Mouse (Mus musculus): ENCODE data around the gene Slc25a29. TPM values are rescaled to one million over a fixed set of nuclear protein-coding genes. Genes with fewer than 3 reads are reported as not detected.

The Slc25a29 gene
- polyA plus RNA-seq, 2 experiments from 2014 or later = 2.2 to 4.4 TPM

GRCm38 (mm10) chr12:108794078-108794711 lies 41.5 kb downstream of the Slc25a29 start:
- ATAC-seq = peak; percentile 10

- ATAC-seq = no peak
These were observed 42.2 kb downstream of the Slc25a29 start for GRCm38 (mm10) chr12:108793453-108793941.

- ATAC-seq = peak; percentile 85
These were observed 42.9 kb downstream of the Slc25a29 start, which contains the start of gene Yy1 for GRCm38 (mm10) chr12:108792546-108793452. Yy1 (plus strand) TSS chr12:108792973.

DNA sequence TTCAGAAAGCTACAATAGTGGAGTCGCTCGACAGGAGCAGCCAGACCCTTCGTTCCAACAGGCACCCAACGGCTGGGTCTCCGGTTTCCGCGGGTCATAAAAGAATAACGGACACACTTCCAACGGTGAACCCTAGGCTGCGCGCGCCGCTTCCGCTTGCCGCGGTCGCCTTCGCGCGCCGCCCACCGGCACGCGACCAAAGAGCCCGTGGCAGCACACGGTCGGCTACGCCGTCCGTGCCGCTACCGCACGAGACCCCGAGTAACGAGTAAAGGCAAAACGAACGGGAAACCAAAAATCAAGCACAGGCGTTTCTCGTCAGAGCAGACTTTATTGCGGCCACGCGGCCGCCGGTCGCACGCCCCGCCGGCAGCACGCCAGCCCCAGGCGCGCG lies 43.5 kb downstream of the Slc25a29 start:
- peak; percentile 24 for ATAC-seq

DNA sequence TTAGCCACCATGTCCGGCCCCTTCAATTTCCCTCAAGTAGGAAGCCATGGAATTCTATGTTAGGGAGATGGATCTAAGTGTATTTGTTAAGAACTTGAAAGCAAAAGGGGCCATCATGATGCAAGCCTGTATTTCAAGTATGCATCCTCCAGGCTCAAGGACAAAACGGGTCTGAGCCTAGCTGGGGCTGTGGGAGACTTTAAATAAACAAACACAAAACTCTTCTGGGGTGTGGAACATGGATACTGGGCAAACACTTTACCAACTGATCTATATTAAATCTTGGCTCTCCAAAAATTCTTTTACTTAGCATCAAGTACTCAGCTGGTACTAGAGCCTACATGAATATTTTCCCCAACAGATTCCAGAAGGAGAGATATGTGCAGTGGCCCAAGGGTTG lies 48.4 kb downstream of the Slc25a29 start:
- ATAC-seq = no peak

GRCm38 (mm10) chr12:108785161-108785560 lies 50.5 kb downstream of the Slc25a29 start:
- no peak for ATAC-seq

GRCm38 (mm10) chr12:108780108-108780877 lies 55.4 kb downstream of the Slc25a29 start:
- ATAC-seq = no peak

Other genes starting within 250 kb of the Slc25a29 start
- gene Degs2, start 133.6 kb downstream of the Slc25a29 start, polyA plus RNA-seq (2017; shearing (Covaris generic)) = 1 to 10 TPM; 3.6 to 5.6 TPM
- gene Yy1, start 42.9 kb downstream of the Slc25a29 start, polyA plus RNA-seq (2017; shearing (Covaris generic)) = 10 to 100 TPM; 16.8 to 18.1 TPM
- gene Slc25a47, start 163 bp upstream of the Slc25a29 start, polyA plus RNA-seq (2017; shearing (Covaris generic)) = 1 to 10 TPM in 1 of 2 experiments, under 1 TPM in 1; 0.51 to 1.3 TPM
- gene Wdr25, start 57.7 kb upstream of the Slc25a29 start, polyA plus RNA-seq (2017; shearing (Covaris generic)) = 1 to 10 TPM; 3.3 to 6.9 TPM
- gene Wars, start 58.3 kb upstream of the Slc25a29 start, polyA plus RNA-seq (2017; shearing (Covaris generic)) = 10 to 100 TPM; 54.6 to 59.1 TPM
- gene Begain, start 232.3 kb upstream of the Slc25a29 start, polyA plus RNA-seq (2017; shearing (Covaris generic)) = not detected